Mouse (Mus musculus) lung, postnatal 4 days (tissue): Measurements from ENCODE around the gene Astn2.

Source experiments
- DNase-seq, 2 experiments: peaks; one replicate each; pipeline ENCODE4 v3.0.0; 2021

The Astn2 gene

DNA sequence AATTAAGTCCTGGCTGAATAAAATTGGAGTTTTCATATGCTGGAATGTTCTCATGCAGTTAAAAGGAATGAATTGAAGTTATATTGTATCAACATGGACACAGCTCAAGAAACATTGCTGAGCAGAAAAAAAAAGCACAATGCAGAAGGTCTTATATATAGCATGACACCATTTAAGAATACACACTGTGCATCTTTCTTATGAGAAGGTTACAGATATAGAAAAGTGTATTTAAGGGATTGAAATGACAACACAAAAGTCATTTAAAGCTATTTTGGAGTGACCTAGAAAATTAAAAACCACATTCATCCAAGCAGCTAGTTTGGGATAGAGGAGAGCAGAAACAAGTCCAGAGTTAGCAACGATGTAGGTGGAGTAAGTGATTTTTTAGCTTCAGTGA, 571.4 kb downstream of the Astn2 start:
- DNase-seq: no peak

- DNase-seq: no peak
These were observed 572.5 kb downstream of the Astn2 start for GRCm38 (mm10) chr4:65831872-65832271.

DNA sequence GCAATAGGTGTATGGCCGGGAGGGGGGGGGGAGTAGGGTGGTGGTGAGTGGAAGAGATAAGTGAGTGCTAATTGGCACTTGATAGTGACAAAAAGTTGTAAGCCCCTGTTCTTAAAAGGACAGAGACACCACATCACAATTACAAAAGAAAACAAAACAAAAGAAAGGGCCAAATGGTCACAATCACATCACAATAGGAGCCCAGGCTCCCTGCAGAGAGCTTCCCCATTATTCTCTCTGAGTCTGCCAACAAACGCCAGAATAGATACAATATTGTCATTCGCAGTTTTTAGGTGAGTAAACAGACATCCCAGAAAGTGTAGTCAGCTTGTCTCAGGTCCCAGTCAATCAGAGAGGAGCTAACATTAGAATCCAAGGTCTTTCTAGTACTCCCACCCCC, 573.9 kb downstream of the Astn2 start:
- no peak for DNase-seq

DNA sequence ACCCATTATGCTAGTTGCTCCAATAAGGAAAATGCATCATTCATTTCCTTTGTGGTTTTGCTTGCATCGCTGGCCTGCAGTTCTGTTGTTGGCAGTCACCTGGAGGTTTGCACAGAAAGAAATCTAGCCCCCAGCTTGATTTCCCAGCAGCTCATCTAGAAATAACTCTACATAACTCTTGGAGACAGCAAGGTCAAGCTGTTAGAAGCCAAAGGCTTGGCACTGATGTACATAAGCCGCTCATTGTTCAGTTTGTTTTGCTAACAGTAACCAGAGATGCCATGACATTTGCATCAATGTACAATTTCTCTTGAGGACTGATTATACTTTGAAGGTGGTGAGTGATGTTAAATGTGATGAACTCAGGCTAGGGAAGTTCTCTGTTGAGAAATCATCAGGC, 583.3 kb downstream of the Astn2 start:
- DNase-seq: no peak

GRCm38 (mm10) chr4:65820236-65820635, 584.2 kb downstream of the Astn2 start:
- no peak for DNase-seq

- no peak for DNase-seq
These were observed 584.6 kb downstream of the Astn2 start for GRCm38 (mm10) chr4:65819835-65820234.

DNA sequence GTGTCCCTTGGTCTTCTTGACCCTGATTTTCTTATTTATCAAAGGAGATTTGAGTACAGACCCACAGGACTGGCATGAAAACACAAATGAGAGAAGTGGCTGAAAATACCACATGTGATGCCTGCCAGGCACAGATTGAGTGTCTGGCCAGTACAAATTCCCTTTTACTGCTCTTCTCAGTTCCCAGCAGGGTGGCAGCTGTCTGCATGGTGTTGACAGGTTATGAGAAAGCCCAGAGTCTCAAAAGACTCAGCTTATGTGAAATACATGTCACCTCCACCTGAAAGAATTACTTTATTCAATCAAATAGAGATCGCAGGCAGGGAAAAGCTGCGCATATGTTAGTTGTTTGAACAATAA, 590.3 kb downstream of the Astn2 start:
- DNase-seq: no peak

GRCm38 (mm10) chr4:65813500-65814175, 590.8 kb downstream of the Astn2 start:
- no peak for DNase-seq

- DNase-seq: no peak
These were observed 597.1 kb downstream of the Astn2 start for GRCm38 (mm10) chr4:65807341-65807740.

DNA sequence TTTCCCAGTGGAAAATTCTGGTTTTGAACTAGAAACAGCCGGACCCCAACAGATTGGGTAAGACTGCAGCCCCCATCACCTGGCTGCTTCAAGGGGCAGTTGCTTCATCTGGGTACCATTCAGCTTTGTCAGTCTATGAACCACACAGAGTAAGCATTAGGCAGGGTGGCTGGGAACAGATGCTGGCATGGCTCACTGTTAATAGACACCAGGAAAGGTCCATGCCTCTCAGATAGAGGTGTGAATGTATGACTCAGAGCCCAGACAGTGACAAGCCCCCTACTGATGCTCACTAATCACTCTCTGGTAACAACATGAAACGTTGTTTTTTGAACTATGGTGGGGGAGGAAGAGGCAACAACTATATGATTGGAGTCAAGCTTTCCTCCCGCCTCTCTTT, 603.2 kb downstream of the Astn2 start:
- no peak for DNase-seq

GRCm38 (mm10) chr4:65791051-65791450, 613.4 kb downstream of the Astn2 start:
- DNase-seq: no peak

DNA sequence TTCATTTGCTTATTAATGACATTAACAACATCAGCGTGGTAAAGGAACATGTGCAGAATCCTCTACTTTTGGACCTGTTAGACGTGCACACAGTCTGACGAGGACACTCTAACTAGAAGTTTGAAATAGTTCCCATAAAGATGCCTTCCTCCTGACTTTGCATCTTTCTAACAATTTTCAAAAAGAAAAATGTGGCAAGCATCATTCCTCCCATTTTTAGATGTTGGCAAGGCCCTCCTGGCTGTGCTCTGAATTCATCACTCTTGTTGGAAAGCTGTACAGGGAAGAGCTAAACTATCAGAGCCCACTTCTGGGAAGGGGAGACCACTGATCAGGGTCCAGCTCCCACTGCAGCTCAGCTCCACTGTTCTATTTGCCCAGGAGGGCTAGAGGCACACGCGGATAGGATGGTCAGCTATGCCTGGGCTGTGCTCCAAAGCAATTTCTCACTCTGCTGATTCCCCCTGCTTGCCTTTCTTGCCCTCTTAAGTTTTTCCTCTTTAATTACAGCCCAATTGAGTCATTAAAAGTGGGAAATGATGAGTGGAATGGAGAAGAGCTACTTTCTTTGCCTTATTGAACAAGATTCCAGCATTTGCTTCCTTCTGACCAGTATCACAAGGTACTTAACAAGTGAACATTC, 630.9 kb downstream of the Astn2 start:
- DNase-seq: no peak

- DNase-seq: no peak
These were observed 633.5 kb downstream of the Astn2 start for GRCm38 (mm10) chr4:65770952-65771351.

GRCm38 (mm10) chr4:65767919-65768318, 636.5 kb downstream of the Astn2 start:
- no peak for DNase-seq

DNA sequence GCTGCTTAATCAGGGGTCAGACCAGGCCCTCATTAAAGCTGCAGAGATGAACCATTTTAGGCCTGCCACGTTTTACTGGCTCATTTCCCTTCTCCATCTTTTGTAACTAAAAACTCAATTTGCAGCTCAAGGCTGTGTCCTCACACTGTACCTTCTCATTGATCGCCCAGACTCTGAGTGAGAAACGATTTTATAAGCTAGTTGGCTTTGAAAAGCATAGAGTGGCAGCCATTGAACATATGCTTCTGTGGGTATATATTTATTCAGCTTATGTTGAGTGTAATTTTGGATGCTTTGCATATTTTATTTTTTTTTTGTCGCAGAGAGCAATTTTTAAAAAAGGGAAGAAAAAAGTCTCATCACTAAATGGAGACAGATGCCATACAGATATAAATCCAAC, 637.0 kb downstream of the Astn2 start:
- DNase-seq: no peak

- no peak for DNase-seq
These were observed 639.1 kb downstream of the Astn2 start for GRCm38 (mm10) chr4:65765312-65765711.

- no peak for DNase-seq
These were observed 640.1 kb downstream of the Astn2 start for GRCm38 (mm10) chr4:65764275-65764674.

- no peak for DNase-seq
These were observed 640.6 kb downstream of the Astn2 start for GRCm38 (mm10) chr4:65763823-65764222.

DNA sequence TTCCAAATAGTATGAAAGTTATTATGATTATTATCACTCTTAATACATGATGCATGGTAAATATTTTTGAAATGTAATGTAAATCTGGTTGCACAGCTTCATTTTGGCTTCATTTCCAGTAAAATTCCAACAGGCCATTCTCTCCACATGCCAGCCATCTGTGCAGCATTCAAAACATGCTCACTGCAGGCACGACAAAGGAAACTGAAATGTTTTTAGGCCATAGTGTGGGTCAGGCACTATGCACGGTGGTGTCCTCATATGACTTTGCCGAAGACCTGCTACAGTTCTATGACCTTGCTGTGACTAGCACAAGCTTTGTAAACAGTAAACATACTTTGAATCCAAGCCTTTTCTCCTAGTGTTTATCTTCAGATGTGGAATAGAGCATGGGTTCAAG, 642.3 kb downstream of the Astn2 start:
- no peak for DNase-seq

GRCm38 (mm10) chr4:65761658-65762057, 642.8 kb downstream of the Astn2 start:
- DNase-seq: no peak

DNA sequence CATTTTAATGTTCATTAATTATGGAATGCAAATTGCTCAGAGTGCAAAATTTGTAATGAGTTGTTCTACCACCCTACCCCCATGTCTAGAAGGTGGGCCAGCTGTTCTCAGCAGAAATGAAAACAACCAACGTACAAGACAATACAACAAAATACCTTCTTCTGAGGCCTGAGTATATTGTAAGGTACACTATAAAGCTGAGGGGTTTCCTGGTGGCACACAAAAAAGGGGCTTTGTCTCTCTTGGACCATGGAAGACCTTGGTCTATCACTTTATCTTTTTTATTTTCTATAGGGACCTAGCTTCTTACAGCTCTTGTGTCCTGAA, 645.6 kb downstream of the Astn2 start:
- DNase-seq: no peak

- peak in 1 of 2 experiments; percentile 21 for DNase-seq
These were observed 646.1 kb downstream of the Astn2 start for GRCm38 (mm10) chr4:65758174-65758874.

- no peak for DNase-seq
These were observed 651.5 kb downstream of the Astn2 start for GRCm38 (mm10) chr4:65752941-65753340.

DNA sequence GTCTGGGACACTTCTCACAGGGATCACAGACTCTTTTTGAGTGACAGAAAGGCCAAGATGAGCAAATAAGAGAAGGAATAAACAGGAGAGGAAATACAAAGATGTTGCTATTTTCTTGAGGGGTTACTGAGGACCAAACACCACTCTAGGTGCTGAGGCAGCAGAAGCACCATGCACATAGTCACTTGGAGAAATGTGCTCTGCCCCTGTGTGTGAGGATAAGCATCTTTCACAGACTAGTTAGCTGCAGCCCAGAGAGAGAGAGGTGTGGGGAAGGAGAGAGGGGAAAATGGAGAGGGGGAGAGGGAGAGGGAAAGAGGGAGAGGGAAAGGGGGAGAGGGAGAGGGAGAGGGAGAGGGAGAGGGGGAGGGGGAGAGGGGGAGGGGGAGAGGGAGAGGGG, 659.6 kb downstream of the Astn2 start:
- no peak for DNase-seq
